Mouse (Mus musculus) spleen, adult 2 months (tissue): ENCODE measurements around the gene Coro7.

Experiments used
- CTCF ChIP-seq: fragments of 200-500 bp; IDR thresholded peaks from 2 replicates; pipeline ENCODE4 v1.5.1; 2011; ENCODE audit warnings: mild to moderate bottlenecking, inconsistent platforms; ENCODE audit not compliant: insufficient read depth, insufficient read length, insufficient replicate concordance; ENCODE audit errors: extremely low read depth
- POLR2A ChIP-seq: fragments of 200-500 bp; IDR thresholded peaks from 2 replicates; pipeline ENCODE4 v1.6.1; 2011; ENCODE audit warnings: low read depth, low read length, inconsistent platforms

GRCm38 (mm10) chr16:4604293-4604837, 75.2 kb downstream of the Coro7 start:
- no peak for TF ChIP-seq CTCF
- no peak for TF ChIP-seq POLR2A
